Mouse (Mus musculus) left cerebral cortex, postnatal 25 days (tissue): ENCODE measurements around the gene Ints12. TPM values are rescaled to one million over a fixed set of nuclear protein-coding genes. Genes with fewer than 3 reads are reported as not detected.
A peak's percentile ranks its signal among the peaks of the same experiment; 100 is the strongest.

Experiments
- DNase-seq, 2 experiments: peaks; one replicate each; pipeline ENCODE4 v3.0.0; 2022; ENCODE audit warnings: low spot score in 2 of 2, mixed read lengths in 1 of 2
- intact Hi-C: fragments of 180-260 bp; cut with DNase I; formaldehyde crosslinking; loops from one replicate; pipeline ENCODE4 v1.15.1; 2025
- total RNA-seq, 2 experiments: library from RNA; stranded (reverse); gene quantifications; 2 replicates each; pipeline ENCODE4 v1.2.3; 2021

The Ints12 gene
- total RNA-seq = 10 to 100 TPM; 15.1 to 16.4 TPM

DNA sequence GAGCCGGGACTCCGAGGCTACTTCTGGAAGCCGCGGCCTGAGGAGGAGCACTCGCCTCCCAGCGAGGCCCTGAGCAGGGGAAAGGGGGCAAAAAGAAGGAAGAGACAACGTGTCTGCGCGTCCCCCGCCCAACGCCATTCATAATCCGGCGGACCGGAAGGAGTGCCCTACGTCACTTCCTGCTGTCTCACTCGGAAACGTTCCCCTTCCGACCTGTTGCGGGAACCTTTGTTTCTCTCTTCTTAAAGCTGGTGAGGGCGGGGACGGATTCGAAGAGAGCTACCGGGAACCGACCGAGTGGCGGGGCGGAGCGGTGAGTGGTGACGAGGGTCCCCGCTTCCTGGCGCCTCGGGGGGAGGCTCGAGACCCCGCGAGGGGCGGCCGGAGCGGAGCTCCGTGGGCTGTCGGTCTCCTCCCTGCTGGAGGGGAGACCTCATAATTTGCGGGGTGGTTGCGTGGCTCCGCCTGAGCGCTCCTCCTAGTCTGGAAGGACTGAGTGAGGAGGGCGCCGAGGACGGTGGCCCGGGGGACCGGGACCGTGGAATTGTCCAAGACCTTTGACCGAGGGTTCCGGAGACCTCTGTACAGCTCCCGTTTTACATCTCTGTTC lies at the start of gene Ints12, which contains the start of gene Gstcd:
Gene Ints12, plus strand, starts transcription at position 177 of the 610 bp plus-strand sequence.
Gene Gstcd, minus strand, starts transcription at position 370 of the 610 bp plus-strand sequence.
- intact Hi-C loops = loop anchor here (5.0 kb wide), 2 partner anchors 344 to 451 kb away; no protein-coding TSS in a partner anchor
- peak; percentile 94 to 96 for DNase-seq

DNA sequence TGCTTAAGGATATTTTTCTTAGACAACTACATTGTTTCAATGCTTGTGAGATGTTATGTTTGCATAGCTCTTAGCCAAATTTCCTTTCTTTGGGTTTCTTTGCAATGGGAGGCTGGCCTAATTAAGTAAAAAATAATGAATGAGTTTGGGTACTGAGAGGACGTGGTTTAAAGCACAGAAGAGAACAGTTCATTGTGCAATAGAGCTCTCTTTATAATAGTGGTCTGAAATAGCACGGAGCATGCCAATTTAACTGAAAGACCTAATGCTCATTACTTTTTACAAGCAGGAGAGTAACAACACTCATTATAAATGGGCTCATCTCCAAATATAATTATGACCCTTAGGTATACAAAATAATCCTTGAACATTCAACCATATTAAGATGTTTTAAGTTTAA lies 39.6 kb upstream of the Ints12 start:
- intact Hi-C loops = no loop called here
- no peak for DNase-seq

DNA sequence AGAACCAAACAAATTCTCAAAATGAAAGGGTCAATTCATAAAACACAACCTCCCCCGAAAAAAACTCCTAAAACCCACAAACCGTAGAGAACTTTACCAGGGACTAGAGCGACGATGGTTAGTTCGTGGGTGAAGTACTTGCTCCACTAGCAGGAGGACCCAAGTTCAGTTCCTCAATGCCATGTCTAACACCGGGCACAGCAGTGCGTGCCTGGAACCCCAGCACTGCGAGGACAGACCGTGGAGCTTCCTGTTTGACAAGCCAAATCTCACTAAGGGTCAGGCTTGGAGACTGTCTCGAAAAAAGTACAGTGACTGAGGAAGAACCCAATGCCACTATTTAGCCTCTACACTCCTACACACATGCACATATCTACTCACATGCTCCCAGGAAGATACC lies 16.1 kb upstream of the Ints12 start:
- intact Hi-C loops = no loop called here
- DNase-seq = no peak

DNA sequence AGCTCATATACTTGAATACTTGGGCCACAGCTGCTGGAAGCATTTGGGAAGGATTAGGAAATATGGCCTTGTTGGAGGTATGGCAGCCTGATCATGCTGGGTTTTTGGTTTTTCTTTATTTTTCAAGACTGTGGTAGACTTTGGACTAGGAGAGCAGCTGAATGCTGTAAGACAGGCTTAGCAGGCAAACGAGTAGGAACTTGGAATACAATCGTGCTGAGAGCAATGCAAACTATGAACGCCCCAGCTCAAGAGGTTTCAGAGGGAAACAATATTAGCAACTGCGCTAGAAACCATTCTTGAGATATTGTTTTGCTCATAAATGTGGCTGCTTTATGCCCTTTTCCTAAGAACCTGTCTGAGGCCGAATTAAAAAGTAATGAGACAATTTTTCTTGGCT lies 8.9 kb upstream of the Ints12 start:
- intact Hi-C loops = no loop called here
- DNase-seq = no peak

DNA sequence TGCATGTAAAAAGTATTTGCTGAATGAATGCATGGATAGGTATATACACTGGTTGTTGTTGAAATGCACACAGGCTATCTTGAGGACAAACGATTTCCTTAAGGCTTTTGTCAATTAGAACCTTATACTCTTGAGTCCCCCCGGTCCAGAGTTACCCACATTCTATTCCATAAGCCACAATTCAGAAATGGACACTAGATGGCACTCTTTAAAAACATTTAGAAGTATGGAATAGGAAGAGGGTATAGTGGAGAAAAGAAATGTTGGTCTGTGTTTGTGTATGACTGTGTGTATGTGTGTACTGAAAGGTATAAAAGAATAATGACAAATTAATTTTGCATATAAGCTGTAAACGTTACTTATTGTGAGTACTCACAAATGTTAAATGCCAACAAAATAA lies 5.8 kb upstream of the Ints12 start:
- peak in 1 of 2 experiments; percentile 31 for DNase-seq
- intact Hi-C loops = no loop called here

DNA sequence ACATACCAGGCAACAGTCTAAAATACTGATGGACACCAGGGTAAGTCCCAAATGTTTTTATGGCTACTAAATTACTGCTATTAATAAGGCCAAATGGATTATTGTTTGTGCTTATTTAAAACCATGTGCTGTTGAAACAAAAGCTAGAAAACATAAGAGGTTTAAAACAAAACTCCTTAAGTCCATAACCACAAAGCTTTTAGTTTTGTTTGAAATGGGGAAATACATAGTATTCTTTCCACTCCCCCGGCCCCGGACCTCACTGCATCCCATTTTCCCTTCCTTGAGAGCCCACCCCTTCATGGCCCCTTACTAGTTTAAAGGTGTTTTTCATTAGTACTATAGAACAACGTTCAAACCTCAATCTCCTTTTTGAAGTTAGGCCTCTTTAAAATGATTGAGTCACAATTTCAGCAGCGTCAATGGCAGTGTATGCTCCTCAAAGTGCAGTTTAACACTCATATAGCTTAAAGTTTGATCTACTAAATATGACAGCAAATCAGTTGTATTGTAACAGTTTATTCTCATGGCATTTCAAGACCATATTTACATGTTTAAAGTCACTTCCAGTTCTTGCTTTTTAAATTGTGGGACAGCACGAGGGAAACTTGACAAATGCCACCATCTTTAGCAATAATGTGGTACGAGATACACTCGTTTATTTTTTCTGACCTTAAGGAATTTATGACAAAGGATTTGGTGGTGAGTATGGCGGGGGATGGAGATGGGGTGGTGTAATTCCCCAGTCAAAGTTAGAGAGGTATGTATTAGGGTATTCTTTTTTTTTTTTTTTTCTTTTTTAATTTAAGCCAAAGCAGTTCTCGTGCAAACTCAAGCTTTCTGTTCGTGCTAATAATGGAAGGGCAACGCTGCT lies 1.2 kb upstream of the Ints12 start:
- intact Hi-C loops = loop anchor here (5.0 kb wide), 2 partner anchors 343 to 452 kb away; no protein-coding TSS in a partner anchor
- DNase-seq = no peak

DNA sequence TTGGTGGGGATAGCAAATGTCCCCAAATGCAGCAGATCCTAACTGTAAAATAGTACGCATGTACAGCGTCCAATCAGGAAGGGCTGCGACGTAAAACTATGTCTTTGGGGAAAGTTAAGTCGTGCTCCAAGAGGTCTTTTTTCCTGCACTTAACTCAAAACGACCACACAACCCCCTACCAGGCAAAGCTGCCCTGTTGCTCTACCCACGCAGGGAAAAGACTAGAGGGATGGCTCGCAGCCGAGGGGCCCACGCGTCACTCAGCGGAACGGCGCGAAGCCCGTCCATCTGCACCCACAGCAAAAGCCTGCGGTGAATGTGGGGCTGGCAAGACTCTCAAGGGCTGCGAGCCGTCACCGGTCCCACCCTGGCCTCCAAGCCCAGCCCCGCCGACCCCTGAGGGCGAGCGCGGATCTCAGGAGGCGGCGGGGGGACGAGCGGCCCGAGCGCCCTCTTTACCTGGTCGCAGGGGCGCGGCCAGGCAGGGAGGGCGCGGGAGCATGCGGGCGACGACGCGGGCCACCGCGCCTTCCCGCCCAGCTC lies 448 bp upstream of the Ints12 start:
- intact Hi-C loops = loop anchor here (5.0 kb wide), 2 partner anchors 344 to 451 kb away; no protein-coding TSS in a partner anchor
- DNase-seq = peak; percentile 67 to 83

DNA sequence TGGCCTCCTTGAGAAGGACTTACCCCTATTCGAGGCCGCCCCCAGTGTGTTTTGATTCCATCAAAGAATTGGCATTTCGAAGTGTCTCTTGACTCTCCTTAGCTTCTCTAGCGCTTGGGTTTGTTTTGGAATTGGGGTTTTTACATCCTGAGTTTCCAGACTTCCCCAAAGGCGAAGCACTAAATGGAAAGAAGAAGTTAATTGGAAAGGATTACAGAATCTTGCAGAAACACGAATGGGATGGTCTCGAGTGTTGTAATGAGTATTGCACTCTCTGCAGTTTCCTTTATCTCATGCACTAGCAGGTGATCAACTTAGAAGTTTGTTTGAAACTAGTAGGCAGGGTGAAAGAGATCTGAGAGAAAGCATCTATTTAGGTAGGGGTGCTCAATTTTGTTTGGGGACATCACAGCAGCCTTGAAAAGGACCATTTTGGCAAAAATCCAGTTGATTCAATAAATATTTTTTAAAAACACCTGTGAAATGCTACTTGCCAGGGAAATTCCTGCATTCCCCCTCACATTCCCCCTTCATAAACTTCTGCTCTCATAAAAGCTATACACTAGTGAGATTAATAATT lies 724 bp downstream of the Ints12 start:
- intact Hi-C loops = loop anchor here (5.0 kb wide), 2 partner anchors 345 to 450 kb away; no protein-coding TSS in a partner anchor

DNA sequence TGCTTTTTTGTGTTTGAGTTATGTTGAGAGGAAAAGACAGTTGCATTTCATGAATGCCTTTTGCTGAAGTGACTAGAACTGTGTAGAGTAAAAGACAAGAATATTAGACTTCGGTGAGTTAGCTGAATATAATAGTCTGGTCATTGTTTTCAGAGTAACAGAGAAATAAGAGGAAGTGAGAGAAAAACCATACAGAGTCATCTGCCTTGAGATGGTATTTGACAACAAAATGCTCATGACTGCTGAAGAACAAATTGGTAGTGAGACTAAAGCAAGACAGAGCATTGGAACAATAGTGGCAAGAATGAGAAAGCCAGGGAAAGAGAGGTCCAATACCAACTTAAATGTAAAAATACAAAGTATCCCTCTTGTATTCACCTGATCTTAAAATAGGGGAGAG lies 1.3 kb downstream of the Ints12 start:
- DNase-seq = no peak
- intact Hi-C loops = loop anchor here (5.0 kb wide), 2 partner anchors 346 to 449 kb away; no protein-coding TSS in a partner anchor

More for the DNA sequence above, 724 bp downstream of the Ints12 start:
- DNase-seq = no peak

DNA sequence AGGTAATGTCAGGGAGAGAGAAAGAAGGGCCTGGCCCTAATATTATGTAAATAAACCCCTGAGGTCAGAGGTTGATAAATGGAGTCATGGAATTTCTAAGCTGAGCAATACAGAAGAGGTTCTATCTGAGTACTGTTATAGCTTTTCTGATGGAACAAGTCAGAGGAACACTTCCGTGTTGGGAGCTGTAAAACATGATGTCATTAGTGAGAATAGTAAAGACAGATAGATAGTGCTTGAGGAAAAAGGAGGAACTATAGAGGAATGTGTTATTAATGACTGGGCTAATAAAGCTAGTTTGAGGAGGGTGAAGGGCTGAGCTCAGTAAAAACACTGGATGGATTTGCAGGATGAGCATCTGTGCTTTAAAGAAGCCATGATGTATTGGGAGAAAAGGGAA lies 2.7 kb downstream of the Ints12 start:
- intact Hi-C loops = loop anchor here (5.0 kb wide), 2 partner anchors 347 to 448 kb away; no protein-coding TSS in a partner anchor
- no peak for DNase-seq

DNA sequence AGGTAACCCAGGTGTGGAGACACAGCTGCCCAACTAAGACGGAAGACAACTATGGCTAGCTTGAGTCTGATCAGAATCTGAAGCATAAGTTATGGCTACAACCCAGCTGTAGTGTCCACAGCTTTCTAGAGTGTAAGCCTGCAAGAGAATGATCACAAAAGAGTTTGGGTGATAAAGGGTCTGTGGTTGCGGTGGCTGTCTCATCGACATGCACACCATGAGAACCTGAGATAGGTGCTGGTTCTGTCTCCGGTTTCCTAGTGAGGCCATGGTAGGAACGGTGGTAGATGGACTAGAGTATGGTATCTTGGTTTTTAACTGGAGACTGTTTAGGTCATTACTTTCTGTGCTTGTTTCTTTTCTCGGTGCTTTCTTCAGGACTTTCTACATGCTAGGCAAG lies 6.3 kb downstream of the Ints12 start:
- DNase-seq = no peak
- intact Hi-C loops = no loop called here

DNA sequence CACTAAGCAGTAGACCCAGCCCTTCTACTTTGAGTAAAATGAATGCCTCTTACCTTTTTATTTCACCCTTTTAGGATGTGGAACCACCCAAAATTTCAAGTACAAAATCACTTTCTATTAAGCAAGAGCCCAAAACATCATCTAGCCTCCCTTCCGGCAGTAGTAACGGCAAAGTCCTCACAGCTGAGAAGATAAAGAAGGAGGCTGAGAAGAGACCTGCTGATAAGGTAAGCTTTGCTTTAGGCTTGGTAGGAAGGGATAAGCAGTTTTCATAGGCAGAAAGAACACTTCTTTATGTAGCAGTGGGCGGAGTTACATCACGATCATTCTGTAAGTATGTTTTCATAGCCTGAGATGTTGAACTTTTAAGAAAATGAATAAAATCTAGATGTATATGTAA lies 6.7 kb downstream of the Ints12 start:
- intact Hi-C loops = no loop called here
- no peak for DNase-seq

DNA sequence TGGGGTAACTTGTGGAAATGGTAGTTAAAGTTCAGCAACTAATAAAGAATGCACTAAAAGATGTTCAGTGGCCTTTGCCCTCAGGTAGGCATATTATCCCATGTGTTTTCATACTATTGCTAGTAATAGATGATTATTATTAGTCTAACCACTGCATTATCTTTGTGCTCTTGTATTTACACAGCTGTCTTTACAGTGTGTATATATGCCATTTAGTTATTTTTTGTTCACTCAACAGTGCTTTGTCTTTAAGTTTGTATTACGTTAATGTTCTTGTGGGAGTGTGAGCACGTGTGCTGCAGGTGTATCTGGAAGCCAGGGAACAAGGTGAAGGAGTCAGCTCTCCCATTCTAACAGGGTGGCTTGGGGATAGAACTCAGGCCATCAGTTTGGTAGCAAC lies 7.3 kb downstream of the Ints12 start:
- no peak for DNase-seq
- intact Hi-C loops = no loop called here

DNA sequence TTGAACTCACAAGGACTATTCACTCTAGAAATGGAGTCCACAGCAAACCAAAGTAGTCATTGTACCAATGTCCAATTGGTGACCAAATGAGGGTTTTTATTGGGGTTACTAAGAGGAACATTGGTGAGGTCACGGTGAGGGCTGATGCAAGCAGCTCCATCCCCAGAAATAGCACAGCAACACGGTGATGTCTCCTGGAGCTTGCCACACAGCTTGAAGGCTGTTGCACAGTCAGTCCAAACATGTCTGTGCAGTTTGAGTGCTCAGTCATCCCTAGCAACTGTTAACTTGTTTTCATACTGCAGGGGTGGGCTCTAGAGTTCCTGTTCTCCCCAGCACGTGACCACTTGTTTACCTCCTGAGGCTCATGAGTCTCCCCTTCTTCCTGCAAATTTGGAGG lies 12.1 kb downstream of the Ints12 start:
- no peak for DNase-seq
- intact Hi-C loops = no loop called here

DNA sequence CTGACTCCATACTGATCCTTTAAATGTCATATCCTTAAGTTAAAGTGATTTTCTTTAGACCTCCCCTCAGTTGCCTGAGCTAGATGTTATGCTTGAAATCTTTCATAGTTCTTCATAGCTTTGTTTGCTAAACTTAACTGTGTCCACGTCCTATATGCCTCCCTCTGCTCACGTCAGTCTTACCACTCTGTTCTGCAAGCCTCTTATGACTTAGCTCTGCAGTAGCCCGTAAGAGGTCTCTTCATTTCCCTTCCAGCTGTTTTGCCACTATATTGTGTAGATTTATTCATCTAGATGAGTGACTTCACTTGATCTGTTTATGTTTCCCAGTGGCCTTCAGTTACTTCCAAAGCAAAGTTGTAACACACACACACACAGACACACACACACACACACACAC lies 12.8 kb downstream of the Ints12 start:
- DNase-seq = no peak
- intact Hi-C loops = no loop called here

DNA sequence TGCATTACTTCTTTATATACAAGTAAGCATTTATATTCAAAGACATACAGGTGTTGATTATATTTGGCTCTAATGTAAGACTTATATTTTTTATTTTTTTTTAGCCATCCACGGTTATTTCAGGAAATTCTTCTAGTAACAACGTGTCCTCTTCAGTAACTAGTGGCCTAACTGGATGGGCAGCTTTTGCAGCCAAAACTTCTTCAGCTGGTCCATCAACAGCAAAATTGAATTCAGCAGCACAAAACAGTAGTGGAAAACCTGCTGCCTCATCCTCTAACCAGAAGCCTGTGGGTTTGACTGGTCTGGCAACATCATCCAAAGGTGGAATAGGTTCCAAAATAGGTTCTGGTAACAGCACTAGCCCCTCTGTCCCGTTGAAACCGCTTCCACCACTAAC lies 17.1 kb downstream of the Ints12 start:
- intact Hi-C loops = no loop called here
- no peak for DNase-seq

DNA sequence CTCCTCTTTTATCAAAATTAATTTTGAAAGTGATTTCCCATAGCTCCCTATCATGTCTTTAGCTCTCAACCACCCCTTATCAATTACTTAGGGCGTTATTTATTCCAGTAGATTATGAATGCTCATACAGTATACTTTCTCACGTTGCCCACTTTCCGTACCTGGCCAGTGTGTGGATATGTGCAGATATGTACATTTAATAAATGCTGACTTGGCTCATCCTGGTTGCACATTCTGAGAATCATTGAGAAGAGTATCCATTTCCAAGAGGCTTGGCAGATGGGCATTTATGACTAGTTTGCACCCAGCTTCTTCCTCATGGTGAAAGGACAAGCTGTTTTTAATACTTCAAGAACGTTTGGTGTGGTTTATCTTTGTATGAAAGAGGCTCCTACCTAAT lies 18.2 kb downstream of the Ints12 start:
- intact Hi-C loops = loop anchor here (2.0 to 10.0 kb wide), 2 partner anchors 163 to 1515 kb away; no protein-coding TSS in a partner anchor
- no peak for DNase-seq

DNA sequence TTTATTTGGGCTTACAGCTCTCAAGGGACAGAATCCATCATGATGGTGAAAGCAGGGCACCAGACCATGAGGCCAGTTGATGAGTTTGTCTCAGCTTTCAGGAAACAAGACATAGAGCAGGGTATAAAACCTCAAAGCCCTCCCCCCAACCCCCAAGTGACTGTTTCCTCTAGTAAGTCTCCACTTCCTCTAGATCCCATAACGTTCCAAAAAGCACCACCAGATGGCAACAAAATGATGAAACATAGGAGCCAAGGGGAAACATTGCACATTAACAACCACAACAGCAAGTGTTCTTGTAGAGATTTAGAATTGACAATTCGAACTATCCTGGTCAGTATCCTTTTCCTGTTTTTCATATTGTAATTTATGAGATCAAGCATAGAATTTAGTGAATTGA lies 20.1 kb downstream of the Ints12 start:
- intact Hi-C loops = loop anchor here (2.0 to 10.0 kb wide), 2 partner anchors 161 to 1513 kb away; no protein-coding TSS in a partner anchor
- DNase-seq = peak; percentile 22 to 71

DNA sequence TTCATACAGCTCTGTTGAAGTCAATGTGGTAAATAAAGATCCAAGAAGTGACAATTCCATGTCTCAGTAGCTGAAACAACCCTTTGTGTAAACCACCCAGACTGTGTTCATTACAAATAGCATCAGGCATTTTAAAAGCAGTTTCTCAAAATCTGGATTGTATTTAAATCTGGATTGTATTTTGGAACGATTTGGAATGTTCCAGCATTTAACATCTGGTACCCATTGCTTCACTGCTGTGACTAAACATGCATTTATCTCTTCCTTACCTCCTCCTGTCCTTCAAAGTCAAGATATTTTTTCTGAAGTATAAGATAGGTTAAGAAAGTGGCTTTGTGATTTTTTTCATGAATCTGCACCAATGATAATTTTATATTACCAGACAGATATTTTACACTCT lies 21.6 kb downstream of the Ints12 start:
- intact Hi-C loops = loop anchor here (10.0 kb wide), 1 partner anchor 1512 kb away; no protein-coding TSS in a partner anchor
- no peak for DNase-seq

DNA sequence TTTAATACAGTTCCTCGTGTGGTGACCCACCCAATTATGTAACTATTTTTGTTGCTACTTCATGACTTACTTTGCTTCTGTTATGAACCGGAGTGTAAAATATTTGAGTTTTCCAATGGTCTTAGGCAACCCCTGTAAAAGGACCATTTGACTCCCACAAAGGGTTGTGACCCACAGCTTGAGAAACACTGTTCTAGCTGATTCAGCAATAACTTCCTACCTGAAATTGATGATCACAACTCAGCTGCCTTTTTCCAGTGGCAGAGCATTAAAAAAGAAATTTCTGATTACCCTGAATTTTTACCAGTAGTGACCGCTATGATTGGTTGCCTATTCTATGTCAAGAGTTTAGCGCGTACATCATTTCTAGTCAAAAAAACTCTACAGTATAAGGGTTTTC lies 39.7 kb downstream of the Ints12 start:
- intact Hi-C loops = loop anchor here (5.0 kb wide), 1 partner anchor 141 kb away; no protein-coding TSS in a partner anchor
- no peak for DNase-seq
